Mouse (Mus musculus): ENCODE results near the gene Zfp708. TPM values are rescaled to one million over a fixed set of nuclear protein-coding genes. Genes with fewer than 3 reads are reported as not detected.

The Zfp708 gene
- total RNA-seq, 2 experiments from 2014 or later: 2.3 to 2.5 TPM

- no peak for DNase-seq (ENCODE audit: low spot score in 2 of 2)
- intact Hi-C loops (cut with DNase I): loop anchor here (2.0 kb wide), 3 partner anchors 21 to 69 kb away; partner anchors contain the start of gene Gm28557
Observed at GRCm38 (mm10) chr13:67060161-67060785, 37.5 kb downstream of the Zfp708 start.

Other genes with a start within 250 kb of the Zfp708 start
- gene Gm10767, start 193.1 kb downstream of the Zfp708 start, total RNA-seq (2021): 1 to 10 TPM; 2.8 to 3.6 TPM
- 1 to 10 TPM; 5.3 to 6.4 TPM for gene Zfp712, start 36.8 kb downstream of the Zfp708 start, total RNA-seq (2021)
- 1 to 10 TPM; 2.0 to 2.2 TPM for gene Gm28557, start 10.6 kb upstream of the Zfp708 start, total RNA-seq (2021)
- under 1 TPM; 0.30 to 0.69 TPM for gene Rslcan18, start 18.3 kb upstream of the Zfp708 start, total RNA-seq (2021)
- 10 to 100 TPM in 1 of 2 experiments, 1 to 10 TPM in 1; 9.9 to 12.1 TPM for gene Zfp759, start 23.7 kb upstream of the Zfp708 start, total RNA-seq (2021)
- gene Rsl1, start 75.2 kb upstream of the Zfp708 start, total RNA-seq (2021): 1 to 10 TPM; 4.1 to 4.8 TPM
- 1 to 10 TPM; 3.7 to 3.8 TPM for gene Zfp455, start 96.5 kb upstream of the Zfp708 start, total RNA-seq (2021)
- 10 to 100 TPM; 19.6 to 24.5 TPM for gene Zfp458, start 180.5 kb upstream of the Zfp708 start, total RNA-seq (2021)
- 1 to 10 TPM; 5.5 to 5.8 TPM for gene Zfp457, start 208.5 kb upstream of the Zfp708 start, total RNA-seq (2021)
- gene Zfp595, start 234.6 kb upstream of the Zfp708 start, total RNA-seq (2021): 1 to 10 TPM; 2.6 to 3.0 TPM